Mouse (Mus musculus): ENCODE data around the gene Ccdc57.
"Not testable (repeated sequence)": the region's sequence is repeated elsewhere in the genome, so short reads cannot be mapped to it uniquely, and the experiment has no call there.

Gene Ccdc57

GRCm38 (mm10) chr11:120820546-120820945, 112.1 kb downstream of the Ccdc57 start:
- DNase-seq: peak in 1 of 2 experiments; percentile 44

DNA sequence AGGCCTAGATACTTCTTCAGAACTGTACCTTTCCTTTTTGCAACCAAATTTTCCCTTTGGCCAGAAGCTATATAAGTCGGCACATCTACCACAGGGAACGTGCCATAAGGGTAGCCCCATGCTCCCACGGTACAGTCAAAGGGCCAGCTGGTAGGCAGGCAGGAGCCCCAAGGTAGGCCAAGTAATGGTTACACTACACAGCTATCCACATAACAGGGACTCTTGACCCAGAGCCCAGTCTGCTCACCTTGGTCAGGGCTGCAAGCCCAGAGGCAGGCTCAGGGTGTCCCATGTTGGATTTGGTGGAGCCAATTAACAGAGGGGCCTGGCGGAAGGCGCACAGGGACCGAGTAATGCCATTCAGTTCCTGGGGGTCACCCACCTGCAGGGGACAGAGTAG, 113.1 kb downstream of the Ccdc57 start:
- DNase-seq: peak; percentile 68 to 74

GRCm38 (mm10) chr11:120818251-120818650, 114.4 kb downstream of the Ccdc57 start:
- peak in 1 of 2 experiments; percentile 9 for DNase-seq

GRCm38 (mm10) chr11:120817358-120817757, 115.3 kb downstream of the Ccdc57 start:
- DNase-seq: peak in 1 of 2 experiments; percentile 12

DNA sequence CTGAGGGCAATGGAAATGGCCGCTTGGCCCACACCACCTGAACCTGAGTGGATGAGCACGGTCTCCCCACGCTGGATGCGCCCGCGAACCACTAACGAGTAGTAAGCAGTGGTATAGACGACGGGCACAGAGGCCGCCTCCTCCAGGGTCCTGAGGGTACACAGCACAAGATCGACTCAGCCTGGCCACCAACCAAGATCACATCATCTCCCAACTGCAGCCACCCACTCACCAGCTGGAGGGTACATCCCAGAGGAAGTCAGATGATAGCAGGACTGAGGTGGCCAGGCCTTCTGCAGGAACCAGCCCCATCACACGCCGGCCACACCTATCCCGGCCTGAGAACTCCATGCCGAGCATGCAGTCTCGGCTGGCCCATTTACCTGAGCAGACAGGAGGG, 120.6 kb downstream of the Ccdc57 start:
- DNase-seq: no peak

- DNase-seq: no peak
These were observed 124.7 kb downstream of the Ccdc57 start for GRCm38 (mm10) chr11:120808010-120808409.

- DNase-seq: no peak
These were observed 127.0 kb downstream of the Ccdc57 start for GRCm38 (mm10) chr11:120805375-120806298.

- no peak for DNase-seq
These were observed 127.9 kb downstream of the Ccdc57 start for GRCm38 (mm10) chr11:120804769-120805168.

DNA sequence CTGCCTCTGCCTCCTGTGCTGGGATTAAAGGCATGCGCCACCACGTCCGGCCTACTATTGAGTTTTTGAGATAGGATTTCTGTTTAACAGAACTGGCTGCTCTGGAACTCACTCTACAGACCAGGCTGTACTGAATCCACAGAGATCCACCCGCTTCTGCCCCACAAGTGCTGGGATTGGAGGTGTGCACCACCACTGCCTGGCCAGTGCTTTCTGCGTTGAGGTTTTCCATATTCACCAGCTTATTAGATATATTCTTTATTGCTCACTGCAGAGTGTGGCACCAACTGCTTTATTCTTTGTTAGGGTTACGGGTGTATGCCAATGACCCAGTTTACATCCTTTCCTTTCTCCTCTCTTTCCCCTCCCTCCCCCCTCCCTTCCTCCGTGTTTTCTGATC, 128.4 kb downstream of the Ccdc57 start:
- DNase-seq: no peak

DNA sequence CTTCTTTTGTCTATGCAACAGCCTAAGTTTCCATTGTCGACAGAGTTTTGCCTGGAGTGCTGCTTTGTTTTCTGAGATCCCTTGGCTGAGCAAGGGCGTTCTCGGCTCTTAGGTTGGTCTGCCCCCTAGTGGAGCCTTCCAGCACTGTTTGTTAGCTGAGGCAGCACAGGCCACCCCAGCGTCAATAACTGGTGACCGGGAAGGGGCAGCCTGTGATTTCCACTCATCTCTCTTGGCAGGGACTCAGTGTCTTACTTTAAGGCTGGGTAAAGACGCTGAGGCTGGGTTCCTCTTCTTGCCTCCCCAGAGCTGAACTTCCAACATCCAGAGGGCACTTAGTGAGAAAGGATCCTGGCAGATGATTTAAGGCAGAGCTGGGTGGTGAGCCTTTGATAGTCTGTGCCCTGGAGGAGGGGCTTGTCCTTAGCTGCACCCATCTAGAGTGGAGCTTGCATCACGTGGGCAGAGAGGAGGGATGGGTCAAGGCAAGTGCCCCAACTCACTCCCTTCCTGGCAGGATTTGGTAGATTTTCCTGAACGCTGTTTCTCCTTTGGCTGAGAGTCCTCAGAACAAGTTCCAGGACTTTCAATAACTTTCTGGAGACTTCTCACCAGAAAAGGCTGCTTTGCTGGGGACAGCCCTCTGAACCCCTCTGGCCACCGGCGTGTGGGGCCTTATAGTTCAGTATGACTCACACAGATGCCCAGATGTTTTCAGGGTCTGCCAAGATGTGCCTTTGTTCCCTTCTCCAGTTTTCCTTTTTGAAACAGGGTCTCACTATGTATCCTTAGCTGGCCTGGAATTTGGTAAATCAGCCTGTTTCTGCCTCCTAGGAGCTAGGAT, 132.4 kb downstream of the Ccdc57 start:
- peak; percentile 89 to 93 for DNase-seq

GRCm38 (mm10) chr11:120799316-120799890, 133.3 kb downstream of the Ccdc57 start:
- no peak for DNase-seq

DNA sequence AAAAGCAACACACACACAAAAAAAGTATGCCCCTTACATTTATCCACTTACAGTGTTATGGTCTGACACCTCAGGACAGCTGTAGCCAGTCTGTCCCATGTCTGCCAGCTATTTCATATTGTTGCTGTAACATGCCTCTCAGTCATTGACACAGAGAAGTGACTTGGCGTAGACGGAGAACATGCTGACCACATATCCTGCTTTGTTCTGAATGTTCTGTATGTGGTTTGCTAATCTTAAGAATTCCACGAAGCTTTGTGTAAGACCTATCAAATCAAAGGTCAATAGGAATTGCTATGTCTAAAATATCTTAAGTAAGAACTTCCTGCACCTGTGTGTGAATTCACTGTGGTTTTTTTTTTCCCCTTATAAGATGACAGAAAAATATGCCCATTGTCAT, 134.4 kb downstream of the Ccdc57 start:
- DNase-seq: no peak

GRCm38 (mm10) chr11:120796614-120796946, 136.1 kb downstream of the Ccdc57 start:
- no peak for DNase-seq

DNA sequence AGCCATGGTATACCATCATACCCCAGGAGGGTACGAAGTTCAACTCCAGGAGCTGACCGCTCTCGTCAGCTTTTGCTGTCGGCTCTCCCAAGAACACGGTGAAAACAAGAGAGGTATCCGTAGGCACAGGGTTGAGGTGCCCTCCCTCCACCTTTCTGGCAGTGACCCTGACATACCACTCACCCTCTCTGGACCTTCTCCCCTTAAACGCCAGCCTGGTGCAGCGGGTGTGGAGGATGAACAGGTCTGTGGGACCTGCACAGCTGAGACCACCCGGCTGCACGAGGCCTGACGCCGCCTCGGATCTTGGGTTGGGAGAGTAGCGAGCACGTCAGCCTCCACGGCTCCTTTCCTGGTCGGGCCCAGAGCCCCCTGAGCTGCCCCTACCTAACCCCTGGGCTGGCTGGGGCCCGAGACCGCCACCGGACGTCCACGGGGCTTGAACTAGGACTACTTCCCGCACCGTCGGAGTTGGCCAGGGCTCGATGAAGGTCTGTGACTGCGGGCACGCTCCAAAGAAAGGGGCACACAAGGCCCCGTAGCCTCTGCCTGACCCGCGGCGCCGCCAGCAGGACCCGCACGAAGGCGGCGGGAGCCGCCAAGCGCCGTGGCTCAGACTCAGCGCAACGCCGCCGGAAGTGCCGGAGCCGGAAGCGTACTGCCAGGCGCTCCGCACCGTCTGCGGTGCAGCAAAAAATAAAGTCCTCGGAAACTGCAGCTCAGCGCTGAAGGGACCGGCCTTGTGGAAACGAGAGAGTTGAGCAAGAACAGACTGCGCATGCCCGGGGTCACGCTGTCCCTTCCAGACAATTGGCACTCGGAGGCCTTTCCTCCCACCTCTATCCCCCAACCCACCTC, 136.7 kb downstream of the Ccdc57 start, which contains the start of gene Dus1l:
TSS of gene Dus1l (minus strand) at position 648 of the 858 bp plus-strand sequence.
- peak; percentile 98 to 100 for DNase-seq

DNA sequence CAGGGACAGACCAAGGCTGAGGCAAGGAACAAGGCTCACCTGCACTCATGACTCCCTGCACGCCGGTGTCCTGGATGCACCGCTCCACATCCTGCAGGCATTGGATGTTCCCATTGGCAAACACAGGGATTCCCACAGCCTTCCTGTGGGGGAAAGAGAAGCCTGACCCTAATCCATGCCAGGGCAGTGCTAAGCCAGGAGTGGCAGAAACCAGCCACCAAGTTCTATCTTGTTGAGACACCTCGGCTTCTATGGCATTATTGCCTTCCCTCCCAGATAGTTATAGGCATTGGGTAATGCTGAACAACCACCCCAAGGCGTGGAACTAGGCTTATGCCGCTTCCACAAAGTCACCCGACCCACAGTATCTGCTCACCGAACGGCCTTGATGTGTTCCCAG, 140.0 kb downstream of the Ccdc57 start:
- DNase-seq: no peak

GRCm38 (mm10) chr11:120789810-120790209, 142.9 kb downstream of the Ccdc57 start:
- no peak for DNase-seq

DNA sequence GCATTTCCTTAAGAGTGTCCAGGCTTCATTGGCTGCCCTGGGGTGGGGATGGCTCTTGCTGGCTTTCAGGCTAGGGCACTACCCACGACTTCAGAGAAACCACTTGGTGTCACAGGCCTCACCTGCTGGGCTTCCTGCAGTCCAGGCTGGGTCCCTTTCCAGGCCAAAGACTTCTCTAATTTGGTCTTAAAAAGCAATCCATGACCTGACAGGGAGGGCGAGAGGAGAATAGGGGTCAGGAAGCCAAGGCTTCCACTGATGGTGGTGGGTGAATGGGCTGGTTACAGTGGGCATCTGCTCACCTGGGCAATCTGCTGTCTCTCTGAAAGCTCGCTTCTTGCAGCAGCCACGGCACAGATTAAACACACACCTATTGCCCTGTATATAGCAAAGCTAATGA, 143.3 kb downstream of the Ccdc57 start:
- no peak for DNase-seq

- DNase-seq: not testable (repeated sequence)
These were observed 144.2 kb downstream of the Ccdc57 start for GRCm38 (mm10) chr11:120788460-120788859.

GRCm38 (mm10) chr11:120785145-120785544, 147.5 kb downstream of the Ccdc57 start:
- DNase-seq: no peak

GRCm38 (mm10) chr11:120784064-120784791, 148.4 kb downstream of the Ccdc57 start, which contains the start of the genes Rfng and Gps1:
Rfng (minus strand) TSS chr11:120784207.
Gps1 (plus strand) TSS chr11:120784272.
- peak; percentile 90 to 92 for DNase-seq

GRCm38 (mm10) chr11:120783426-120784063, 149.1 kb downstream of the Ccdc57 start:
- peak; percentile 57 to 62 for DNase-seq

Measured in cerebellum, postnatal 25 days (tissue).